In genomic region chr6:50661729-50662128, GRCm38 (mm10) we compare ENCODE assay signal across 22 mouse cellular contexts. TPM values are rescaled to one million over a fixed set of nuclear protein-coding genes. Genes with fewer than 3 reads are reported as not detected.
DNase-seq lines count a peak whose midpoint lies in the region; ATAC-seq and TF ChIP-seq lines count a peak whose summit lies in the region.
"Had no signal": no experiment of that assay in that cellular context is flagged by ENCODE, and none has a peak within 500 bp of the region (broad histone marks: within the 10 kb centered on the region; RNA-seq: fewer than 3 reads in every experiment).

No protein-coding gene starts in this region.

- H3K9ac ChIP-seq in forebrain, embryonic 14.5 days (ENCODE audit: low read length), result no peak overlapping the region
- H3K9ac ChIP-seq in kidney, embryonic 15.5 days, result no peak overlapping the region
- no peak overlapping the region for H3K9ac ChIP-seq in limb, embryonic 15.5 days
- no peak overlapping the region for H3K9ac ChIP-seq in midbrain, embryonic 14.5 days (replicated peaks; ENCODE audit: low read length)
- H3K9ac ChIP-seq: intestine, embryonic 15.5 days; liver, embryonic 13.5 days; stomach, embryonic 15.5 days had no signal

- TF ChIP-seq POLR2A in cerebellum, adult 2 months (IDR thresholded peaks at IDR 0.05; ENCODE audit: borderline replicate concordance, insufficient read depth, low read length), result peak; percentile 18; the same call in 1 of the 2 replicates

- no peak overlapping the region for H3K4me2 ChIP-seq in forebrain, embryonic 14.5 days (ENCODE audit: low read length)
- no peak overlapping the region for H3K4me2 ChIP-seq in kidney, embryonic 15.5 days
- no peak overlapping the region for H3K4me2 ChIP-seq in limb, embryonic 15.5 days
- H3K4me2 ChIP-seq in midbrain, embryonic 14.5 days (ENCODE audit: low read length), result no peak overlapping the region
- H3K4me2 ChIP-seq: intestine, embryonic 15.5 days; liver, embryonic 13.5 days; stomach, embryonic 15.5 days had no signal

- peak; percentile 44 for DNase-seq in forebrain, embryonic 14.5 days (ENCODE audit: low spot score)
- no peak for DNase-seq in forebrain, embryonic 10.5 days (ENCODE audit: extremely low spot score, low spot score)
- DNase-seq in kidney, adult 8-10 months, result no peak
- peak; percentile 89 to 97 for DNase-seq in cerebellum, adult 2 months
- DNase-seq in ovary, adult 18-20 months (ENCODE audit: low spot score), result no peak
- no peak for DNase-seq in midbrain, embryonic 14.5 days
- DNase-seq: embryo, embryonic 11 days; heart, adult 2 months; liver, embryonic 13.5 days; lung, postnatal 14 days; retina, postnatal 1 day had no signal

- 58% methylated on average over 7 of the region's 7 CpGs for WGBS in forebrain, embryonic 14.5 days
- WGBS in forebrain, embryonic 10.5 days, result 76% methylated on average over 7 of the region's 7 CpGs
- 67% methylated on average over 7 of the region's 7 CpGs for WGBS in kidney, embryonic 15.5 days
- WGBS in cerebellum, adult 2 months, result 6% methylated on average over 7 of the region's 7 CpGs
- 29% methylated on average over 7 of the region's 7 CpGs for WGBS in limb, embryonic 15.5 days
- 75% methylated on average over 7 of the region's 7 CpGs for WGBS in midbrain, embryonic 14.5 days

- H3K4me1 ChIP-seq in forebrain, embryonic 14.5 days (ENCODE audit: control insufficient read depth, insufficient read depth, low read length), result 0 out of 2 replicates have a peak, but pooled peaks cover 4% of the 10 kb centered on the region
- no peaks in the 10 kb centered on the region for H3K4me1 ChIP-seq in forebrain, embryonic 10.5 days
- H3K4me1 ChIP-seq in kidney, embryonic 15.5 days, result peaks cover 36% of the 10 kb centered on the region
- H3K4me1 ChIP-seq in cerebellum, adult 2 months (ENCODE audit: control insufficient read depth, insufficient read depth, low read length), result peaks cover 37% of the 10 kb centered on the region
- H3K4me1 ChIP-seq in limb, embryonic 15.5 days, result peaks cover 56% of the 10 kb centered on the region
- no peaks in the 10 kb centered on the region for H3K4me1 ChIP-seq in midbrain, embryonic 14.5 days (ENCODE audit: control insufficient read depth, insufficient read depth, low read length)
- H3K4me1 ChIP-seq: liver, embryonic 13.5 days; midbrain, embryonic 10.5 days had no signal

- no peaks in the 10 kb centered on the region for H3K36me3 ChIP-seq in forebrain, embryonic 14.5 days (ENCODE audit: control insufficient read depth, insufficient read depth, low read length)
- H3K36me3 ChIP-seq in forebrain, embryonic 10.5 days (replicated peaks), result no peaks in the 10 kb centered on the region
- H3K36me3 ChIP-seq in kidney, embryonic 15.5 days, result no peaks in the 10 kb centered on the region
- H3K36me3 ChIP-seq in limb, embryonic 15.5 days, result no peaks in the 10 kb centered on the region
- H3K36me3 ChIP-seq in midbrain, embryonic 14.5 days (ENCODE audit: control insufficient read depth, insufficient read depth, low read length), result no peaks in the 10 kb centered on the region
- H3K36me3 ChIP-seq: intestine, embryonic 15.5 days; liver, embryonic 13.5 days; midbrain, embryonic 10.5 days; stomach, embryonic 15.5 days had no signal

- no peaks in the 10 kb centered on the region for H3K9me3 ChIP-seq in forebrain, embryonic 14.5 days (replicated peaks; ENCODE audit: control insufficient read depth, low read length)
- no peaks in the 10 kb centered on the region for H3K9me3 ChIP-seq in forebrain, embryonic 10.5 days
- H3K9me3 ChIP-seq in kidney, embryonic 15.5 days (replicated peaks), result no peaks in the 10 kb centered on the region
- no peaks in the 10 kb centered on the region for H3K9me3 ChIP-seq in limb, embryonic 15.5 days
- H3K9me3 ChIP-seq in midbrain, embryonic 14.5 days (ENCODE audit: control insufficient read depth, low read length), result no peaks in the 10 kb centered on the region
- H3K9me3 ChIP-seq: intestine, embryonic 15.5 days; liver, embryonic 13.5 days; midbrain, embryonic 10.5 days; stomach, embryonic 15.5 days had no signal

- no peak for ATAC-seq in forebrain, embryonic 14.5 days
- ATAC-seq in kidney, embryonic 15.5 days (replicated peaks; ENCODE audit: low FRiP score), result no peak
- ATAC-seq in limb, embryonic 15.5 days (ENCODE audit: insufficient number of reproducible peaks, low FRiP score, low TSS enrichment, low read depth), result 0 out of 2 replicates have a peak, but pooled peaks have one; percentile 56
- no peak for ATAC-seq in midbrain, embryonic 14.5 days (ENCODE audit: low FRiP score, low TSS enrichment)
- ATAC-seq: intestine, embryonic 15.5 days; Patski had no signal

- H3K4me3 ChIP-seq in forebrain, embryonic 14.5 days (ENCODE audit: low read depth, low read length), result no peak overlapping the region
- H3K4me3 ChIP-seq in forebrain, embryonic 10.5 days, result no peak overlapping the region
- no peak overlapping the region for H3K4me3 ChIP-seq in kidney, embryonic 15.5 days (replicated peaks)
- H3K4me3 ChIP-seq in cerebellum, adult 2 months (replicated peaks; ENCODE audit: insufficient read depth, low read depth, low read length), result no peak overlapping the region
- H3K4me3 ChIP-seq in limb, embryonic 15.5 days, result no peak overlapping the region
- no peak overlapping the region for H3K4me3 ChIP-seq in midbrain, embryonic 14.5 days (replicated peaks; ENCODE audit: low read depth, low read length)
- H3K4me3 ChIP-seq: erythroblast, embryonic 14.5 days; heart, adult 2 months; intestine, embryonic 15.5 days; left cerebral cortex, adult 2 months; liver, embryonic 13.5 days; midbrain, embryonic 10.5 days; stomach, embryonic 15.5 days had no signal

- no peak overlapping the region for H3K27ac ChIP-seq in forebrain, embryonic 14.5 days (ENCODE audit: low read depth, low read length)
- H3K27ac ChIP-seq in forebrain, embryonic 10.5 days, result no peak overlapping the region
- peak overlapping the region; percentile 39; the same call in 1 of the 2 replicates for H3K27ac ChIP-seq in kidney, embryonic 15.5 days
- peak overlapping the region; percentile 95; the same call in 1 of the 2 replicates for H3K27ac ChIP-seq in cerebellum, adult 2 months (ENCODE audit: insufficient read depth, low read length)
- H3K27ac ChIP-seq in limb, embryonic 15.5 days, result 0 out of 2 replicates have a peak overlapping the region, but pooled peaks have one; percentile 18
- no peak overlapping the region for H3K27ac ChIP-seq in midbrain, embryonic 14.5 days (replicated peaks; ENCODE audit: low read depth, low read length)
- H3K27ac ChIP-seq: heart, adult 2 months; intestine, embryonic 15.5 days; left cerebral cortex, adult 2 months; liver, embryonic 13.5 days; midbrain, embryonic 10.5 days; stomach, embryonic 15.5 days had no signal

- H3K27me3 ChIP-seq in forebrain, embryonic 14.5 days (replicated peaks; ENCODE audit: control insufficient read depth, insufficient read depth, low read length), result no peaks in the 10 kb centered on the region
- H3K27me3 ChIP-seq in forebrain, embryonic 10.5 days (ENCODE audit: poor library complexity, severe bottlenecking), result peaks cover 6% of the 10 kb centered on the region; the same call in 1 of the 2 replicates
- no peaks in the 10 kb centered on the region for H3K27me3 ChIP-seq in kidney, embryonic 15.5 days
- no peaks in the 10 kb centered on the region for H3K27me3 ChIP-seq in cerebellum, adult 2 months (ENCODE audit: control insufficient read depth, insufficient read depth, low read length)
- H3K27me3 ChIP-seq in limb, embryonic 15.5 days, result peaks cover 6% of the 10 kb centered on the region; the same call in 1 of the 2 replicates
- H3K27me3 ChIP-seq in midbrain, embryonic 14.5 days (ENCODE audit: control insufficient read depth, insufficient read depth, low read length), result no peaks in the 10 kb centered on the region
- H3K27me3 ChIP-seq: intestine, embryonic 15.5 days; liver, embryonic 13.5 days; Patski; stomach, embryonic 15.5 days had no signal

- TF ChIP-seq CTCF in cerebellum, adult 2 months (IDR thresholded peaks at IDR 0.05; ENCODE audit: borderline replicate concordance, insufficient read depth, low read depth, low read length), result no peak

RNA-seq across cellular contexts. Expression of gene Npvf, which starts 7.5 kb away (rescaled TPM):
- 0.74 TPM in 2 replicates for polyA plus RNA-seq in forebrain, embryonic 14.5 days (2014; fragmentation: Nextera tagmentation; extraction: Ambion mirVana)
- not detected in 2 replicates for polyA plus RNA-seq in forebrain, embryonic 10.5 days (2016; fragmentation: Nextera tagmentation; extraction: Ambion mirVana)
- 0.26 TPM in 1 of 2 replicates, not detected in the other for polyA plus RNA-seq in kidney, embryonic 15.5 days (2015; fragmentation: Nextera tagmentation; extraction: Ambion mirVana)
- 0.13 TPM in 1 of 2 replicates, not detected in the other for polyA plus RNA-seq in cerebellum, adult 2 months (2012; rRNA removed)
- polyA plus RNA-seq in limb, embryonic 15.5 days (2015; fragmentation: Nextera tagmentation; extraction: Ambion mirVana), result not detected in 2 replicates
- polyA plus RNA-seq in midbrain, embryonic 14.5 days (2014; fragmentation: Nextera tagmentation; extraction: Ambion mirVana), result 0.37 and 0.57 TPM in 2 replicates
- polyA plus RNA-seq: erythroblast, embryonic 14.5 days; heart, adult 2 months; heart, postnatal 0 days; intestine, embryonic 15.5 days; large intestine, adult 2 months; liver, embryonic 13.5 days; midbrain, embryonic 10.5 days; Patski; small intestine, adult 2 months; stomach, embryonic 15.5 days had no signal

Comparison
In these comparisons a context has a peak if more than half of its experiments do, and no peak if none do; other contexts are left out.
1. DNase-seq: peak in forebrain, embryonic 14.5 days (single experiment) and cerebellum, adult 2 months (2 of 2); none in forebrain, embryonic 10.5 days (single experiment), kidney, adult 8-10 months (0 of 2), ovary, adult 18-20 months (single experiment) and midbrain, embryonic 14.5 days (single experiment).
2. H3K27ac ChIP-seq: peak in kidney, embryonic 15.5 days (single experiment), cerebellum, adult 2 months (single experiment) and limb, embryonic 15.5 days (single experiment); none in forebrain, embryonic 14.5 days (single experiment), forebrain, embryonic 10.5 days (single experiment) and midbrain, embryonic 14.5 days (single experiment).